Mouse (Mus musculus) liver, embryonic 14.5 days (tissue): ENCODE measurements at regions not wholly inside any gene's neighbourhood (a gene's known extent, or its start where the extent isn't known, plus 50 kb on each side); places are given as distances from the start of the nearest gene placed in this dataset.
A peak's percentile ranks its signal among the peaks of the same experiment; 100 is the strongest.

Experiments
- ATAC-seq: fragments of 200-750 bp; cut with Nextera tagmentation; 2 replicates; pipeline ENCODE4 v1.8.0; 2017; ENCODE audit warnings: moderate number of reproducible peaks, mild to moderate bottlenecking, moderate library complexity; ENCODE audit not compliant: insufficient read depth
- DNase-seq, 3 experiments: peaks; one replicate each; pipeline ENCODE4 v3.0.0-alpha.2; 2012 to 2013; ENCODE audit warnings: low read depth in 3 of 3, low spot score in 3 of 3
- H3K27ac ChIP-seq: fragments of 300-500 bp; sonication (generic); 2 replicates; pipeline ENCODE4 v1.5.1; 2014; ENCODE audit warnings: moderate library complexity, mild to moderate bottlenecking, control low read depth, inconsistent platforms
- H3K27me3 ChIP-seq: fragments of 300-500 bp; sonication (generic); 2 replicates; pipeline ENCODE4 v1.6.1; 2014; ENCODE audit warnings: mild to moderate bottlenecking, low read length, moderate library complexity; ENCODE audit not compliant: control insufficient read depth, insufficient read depth
- H3K36me3 ChIP-seq: fragments of 300-500 bp; sonication (generic); replicated peaks from 2 replicates; pipeline ENCODE4 v1.6.1; 2014; ENCODE audit warnings: low read depth; ENCODE audit not compliant: control insufficient read depth, insufficient read depth
- H3K4me1 ChIP-seq, 2 experiments: fragments of 200-500 bp in 1 of 2; fragments of 300-500 bp in 1 of 2; sonication (generic) in 1 of 2; replicated peaks; 2 replicates each; pipeline ENCODE4 v1.6.1; 2012 to 2014; ENCODE audit warnings: antibody characterized with exemption in 1 of 2, inconsistent platforms in 1 of 2, low read length in 1 of 2; ENCODE audit not compliant: control insufficient read depth in 2 of 2, insufficient read depth in 2 of 2
- H3K4me2 ChIP-seq: fragments of 300-500 bp; sonication (generic); 2 replicates; pipeline ENCODE4 v1.6.1; 2014; ENCODE audit warnings: low read depth, mild to moderate bottlenecking, control low read depth, moderate library complexity
- H3K4me3 ChIP-seq, 2 experiments: fragments of 200-500 bp in 1 of 2; fragments of 300-500 bp in 1 of 2; sonication (generic) in 1 of 2; 2 replicates each; pipeline ENCODE4 v1.5.1; 2012 to 2014; ENCODE audit warnings: low read depth in 2 of 2, low read length in 2 of 2, mild to moderate bottlenecking in 2 of 2, control low read depth in 1 of 2, inconsistent platforms in 1 of 2, moderate library complexity in 1 of 2; ENCODE audit not compliant: insufficient read depth in 1 of 2
- H3K9ac ChIP-seq: fragments of 300-500 bp; sonication (generic); replicated peaks from 2 replicates; pipeline ENCODE4 v1.6.1; 2014; ENCODE audit warnings: mild to moderate bottlenecking, control low read depth, moderate library complexity
- H3K9me3 ChIP-seq: fragments of 300-500 bp; sonication (generic); 2 replicates; pipeline ENCODE4 v1.6.1; 2016; ENCODE audit warnings: low read length, mixed read lengths; ENCODE audit not compliant: control insufficient read depth
- CTCF ChIP-seq: IDR thresholded peaks from 2 replicates; pipeline ENCODE4 v1.5.1; 2016; ENCODE audit warnings: antibody characterized with exemption, low read depth, control low read depth
- EP300 ChIP-seq: IDR thresholded peaks from 2 replicates; pipeline ENCODE4 v1.6.1; 2016; ENCODE audit warnings: antibody characterized with exemption, low read depth
- WGBS: fragments of 180-500 bp; shearing (Covaris S2); extraction: QIAGEN DNeasy Blood & Tissue Kit; methylation state at CpG from one replicate; pipeline ENCODE4 v1.1.7; 2014; ENCODE audit not compliant: insufficient replicate concordance; 5-methylcytosine and 5-hydroxymethylcytosine counted together

GRCm38 (mm10) chr3:37962043-37962810 lies 237.9 kb upstream of the Gm5148 start:
- Histone ChIP-seq H3K36me3 (no peaks in the 10 kb centered on the region), H3K9ac (no peak overlapping the region), H3K4me3 (no peak overlapping the region), H3K27ac (no peak overlapping the region), H3K9me3 (no peaks in the 10 kb centered on the region), H3K4me1 (no peaks in the 10 kb centered on the region), H3K27me3 (no peaks in the 10 kb centered on the region), H3K4me2 (no peak overlapping the region)
- DNase-seq = no peak
- TF ChIP-seq CTCF = no peak
- no peak for TF ChIP-seq EP300
- 63% methylated on average over 12 of the region's 12 CpGs for WGBS
- ATAC-seq = no peak

GRCm38 (mm10) chr3:37958361-37958978 lies 234.2 kb upstream of the Gm5148 start:
- H3K4me1 ChIP-seq = no peaks in the 10 kb centered on the region
- H3K9ac ChIP-seq = no peak overlapping the region
- no peak overlapping the region for H3K27ac ChIP-seq
- DNase-seq = no peak
- no peak overlapping the region for H3K4me3 ChIP-seq
- no peaks in the 10 kb centered on the region for H3K27me3 ChIP-seq
- WGBS = 34% methylated on average over 6 of the region's 6 CpGs
- no peaks in the 10 kb centered on the region for H3K36me3 ChIP-seq
- H3K4me2 ChIP-seq = no peak overlapping the region
- TF ChIP-seq EP300 (no peak), CTCF (no peak)
- no peak for ATAC-seq
- no peaks in the 10 kb centered on the region for H3K9me3 ChIP-seq

GRCm38 (mm10) chr3:37956543-37956942 lies 232.3 kb upstream of the Gm5148 start:
- ATAC-seq (no peak), DNase-seq (no peak)
- Histone ChIP-seq H3K27me3 (no peaks in the 10 kb centered on the region), H3K27ac (no peak overlapping the region), H3K36me3 (no peaks in the 10 kb centered on the region), H3K4me1 (no peaks in the 10 kb centered on the region), H3K4me3 (no peak overlapping the region), H3K9ac (no peak overlapping the region), H3K9me3 (no peaks in the 10 kb centered on the region), H3K4me2 (no peak overlapping the region)
- 39% methylated on average over 6 of the region's 6 CpGs for WGBS
- TF ChIP-seq CTCF (no peak), EP300 (no peak)

- H3K4me1 ChIP-seq = no peaks in the 10 kb centered on the region
- no peak overlapping the region for H3K4me2 ChIP-seq
- no peaks in the 10 kb centered on the region for H3K27me3 ChIP-seq
- H3K27ac ChIP-seq = no peak overlapping the region
- no peak overlapping the region for H3K4me3 ChIP-seq
- 54% methylated on average over 3 of the region's 3 CpGs for WGBS
- no peaks in the 10 kb centered on the region for H3K36me3 ChIP-seq
- no peak for DNase-seq
- TF ChIP-seq CTCF (peak; percentile 31; the same call in 1 of the 2 replicates), EP300 (no peak)
- ATAC-seq = no peak
- H3K9me3 ChIP-seq = no peaks in the 10 kb centered on the region
- H3K9ac ChIP-seq = no peak overlapping the region
These were observed 228.6 kb upstream of the Gm5148 start for GRCm38 (mm10) chr3:37952891-37953290.

- H3K4me1 ChIP-seq = no peaks in the 10 kb centered on the region
- no peaks in the 10 kb centered on the region for H3K27me3 ChIP-seq
- no peak overlapping the region for H3K4me2 ChIP-seq
- H3K36me3 ChIP-seq = no peaks in the 10 kb centered on the region
- H3K9me3 ChIP-seq = no peaks in the 10 kb centered on the region
- no peak overlapping the region for H3K27ac ChIP-seq
- no peak overlapping the region for H3K9ac ChIP-seq
- H3K4me3 ChIP-seq = no peak overlapping the region
- no peak for ATAC-seq
- no peak for TF ChIP-seq EP300
- TF ChIP-seq CTCF = no peak
- no peak for DNase-seq
These were observed 228.0 kb upstream of the Gm5148 start for GRCm38 (mm10) chr3:37952251-37952650.
